Mouse (Mus musculus): Measurements from ENCODE around the gene Cyb5r4.
"Not testable (repeated sequence)": the region's sequence is repeated elsewhere in the genome, so short reads cannot be mapped to it uniquely, and the experiment has no call there.

Cyb5r4 gene

DNA sequence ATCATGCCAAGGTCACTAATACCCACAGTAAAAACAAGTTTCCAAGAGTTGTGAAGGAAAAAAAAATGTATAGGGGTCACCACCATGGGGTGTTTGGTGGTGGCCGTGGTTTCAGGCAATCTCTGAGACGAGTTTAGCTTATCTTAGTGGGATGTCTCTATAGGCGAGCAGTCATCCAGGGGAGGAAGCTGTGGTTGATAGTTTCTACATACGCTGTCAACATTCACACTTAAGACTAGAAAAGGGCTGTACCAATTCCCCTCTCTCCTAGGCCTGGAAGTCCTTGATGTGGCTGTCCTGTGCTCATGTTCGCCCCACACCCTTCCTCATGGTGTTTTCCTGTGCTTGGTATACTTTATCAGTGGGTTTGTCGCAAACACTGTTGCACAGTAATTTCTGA is 4.0 kb downstream of the Cyb5r4 start:
- DNase-seq (ENCODE audit: low read depth, low spot score), result no peak

DNA sequence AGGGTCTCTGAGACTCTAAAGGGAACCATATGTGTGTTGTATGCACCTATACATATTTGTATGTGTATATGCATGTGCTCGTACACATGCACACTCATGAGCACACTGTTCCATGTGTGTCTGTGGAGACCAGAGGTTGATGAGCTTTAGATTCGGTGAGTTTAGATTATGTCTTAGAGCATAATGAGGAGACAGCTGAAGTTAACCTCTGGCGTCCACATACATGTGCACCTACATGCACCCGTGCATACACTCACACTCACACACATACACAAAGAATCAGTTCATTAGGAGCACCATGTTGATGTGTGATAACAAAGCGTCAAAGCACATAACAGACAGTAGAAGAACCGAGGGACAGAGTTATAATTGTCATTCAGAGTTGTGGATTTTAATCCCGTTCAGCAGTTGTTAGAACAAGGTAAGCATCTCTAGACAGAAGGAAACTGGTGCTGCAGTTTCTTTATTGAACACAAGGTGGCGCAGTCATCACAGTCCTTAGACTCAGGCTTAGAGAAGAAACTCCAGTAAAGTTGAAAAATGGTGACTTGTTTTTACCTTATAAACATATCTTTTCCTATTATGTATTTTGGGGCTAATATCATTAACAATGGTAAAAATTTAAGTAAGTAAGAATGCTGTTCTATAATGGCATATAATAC is 5.7 kb downstream of the Cyb5r4 start:
- peak; percentile 51 for DNase-seq (ENCODE audit: low read depth, low spot score)

DNA sequence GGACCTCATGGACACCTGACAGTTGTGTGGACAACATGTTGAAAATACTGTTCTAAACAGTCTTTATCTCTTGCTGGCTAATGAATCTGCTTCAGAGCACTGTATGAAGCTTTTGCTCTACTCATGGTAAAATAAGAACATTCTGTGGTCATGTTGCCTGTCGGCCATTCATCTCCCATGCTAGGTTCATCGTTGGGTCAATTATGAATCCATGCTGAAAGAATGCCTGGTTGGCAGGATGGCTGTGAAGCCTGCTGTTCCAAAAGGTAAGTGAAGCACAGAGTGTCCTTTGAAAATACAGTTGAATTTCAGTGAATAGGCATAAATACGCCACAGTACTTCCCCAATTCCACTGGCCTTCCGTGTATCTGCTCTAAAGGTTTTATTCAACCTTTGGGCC is 10.4 kb downstream of the Cyb5r4 start:
- DNase-seq (ENCODE audit: low read depth, low spot score), result no peak

DNA sequence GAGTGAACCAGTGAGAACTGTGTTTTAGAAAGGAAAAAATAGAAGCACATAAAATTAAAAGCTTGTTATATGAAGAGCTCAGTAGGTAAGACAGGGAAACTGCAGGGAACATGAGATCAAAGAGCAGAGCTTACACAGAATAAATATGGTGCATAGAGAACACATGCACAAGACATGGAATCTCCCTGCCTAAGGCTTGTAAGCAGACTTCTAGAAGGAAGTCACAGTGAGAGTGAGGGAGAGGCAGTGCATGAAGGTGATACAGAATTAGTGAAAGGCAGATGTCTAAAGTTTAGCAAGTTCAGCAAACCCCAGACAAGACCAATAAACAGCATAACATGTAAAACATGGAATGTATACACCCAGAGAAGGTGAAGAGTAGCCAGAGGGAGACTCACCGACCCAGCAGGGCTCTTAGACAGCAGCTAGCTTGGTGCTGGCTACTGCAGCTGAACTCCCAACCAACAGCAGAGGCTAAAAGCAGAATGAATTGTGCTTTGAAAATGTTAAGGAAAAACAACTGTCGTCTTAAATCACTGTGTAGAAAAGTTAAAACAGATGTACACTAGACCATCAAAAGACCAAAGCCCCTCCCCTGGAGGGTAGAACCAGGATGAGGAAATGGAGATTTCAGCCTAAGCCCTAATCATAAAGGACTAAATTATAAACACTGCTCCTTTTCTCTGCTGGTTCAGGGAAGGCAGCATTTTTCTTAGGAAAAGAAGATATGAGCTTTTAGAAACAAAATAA is 13.2 kb downstream of the Cyb5r4 start:
- no peak for DNase-seq (ENCODE audit: low read depth, low spot score)

DNA sequence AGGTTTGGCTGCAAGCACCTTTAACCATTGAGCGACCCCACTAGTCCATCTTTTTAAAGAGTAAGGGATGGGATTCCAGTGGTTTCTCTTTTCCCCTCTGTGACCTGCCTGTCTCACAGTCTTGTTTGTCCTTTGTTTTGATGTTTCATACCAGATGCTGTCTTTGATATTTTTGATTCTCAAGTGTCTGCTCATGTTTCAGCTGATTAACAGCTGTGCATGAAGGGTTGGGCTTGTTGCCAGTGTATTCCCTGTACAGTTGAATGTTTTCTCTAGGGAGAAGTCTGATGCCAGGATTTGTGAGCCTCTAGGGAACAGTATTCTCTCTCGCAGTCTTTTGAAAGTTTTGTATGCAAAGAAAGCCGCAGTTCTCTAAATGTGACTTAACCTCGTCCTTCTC is 27.6 kb downstream of the Cyb5r4 start:
- DNase-seq (ENCODE audit: low read depth, low spot score), result no peak

DNA sequence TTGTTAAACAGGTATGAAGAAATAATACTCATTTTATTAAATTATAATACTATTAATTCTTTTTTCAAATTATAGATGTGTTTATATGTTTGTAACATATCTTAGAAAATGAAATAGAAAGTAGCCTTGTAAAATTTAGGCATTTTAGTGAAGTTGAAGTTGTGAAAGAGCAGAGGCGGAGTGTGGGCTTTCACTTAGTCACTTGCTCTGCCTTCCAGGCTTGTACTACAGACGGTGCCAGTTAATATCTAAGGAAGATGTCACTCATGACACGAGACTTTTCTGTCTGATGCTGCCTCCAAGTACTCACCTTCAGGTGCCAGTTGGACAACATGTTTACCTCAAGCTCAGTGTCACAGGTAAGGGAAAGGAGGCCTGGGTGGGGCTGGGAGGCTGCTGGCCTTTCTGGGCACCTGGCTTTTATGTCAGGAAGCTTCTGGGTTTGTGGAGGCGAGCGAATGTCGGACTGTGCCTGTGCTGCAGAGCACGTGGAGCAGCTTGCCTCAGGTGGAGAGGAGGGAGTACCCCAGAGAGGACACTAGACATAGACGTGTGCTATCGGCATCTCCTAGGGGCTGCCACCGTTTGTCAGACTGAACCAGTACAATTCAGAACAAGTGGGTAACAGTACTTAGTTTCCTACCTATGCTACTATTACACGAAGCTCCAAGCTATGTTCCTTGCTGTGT is 33.9 kb downstream of the Cyb5r4 start:
- DNase-seq (ENCODE audit: low read depth, low spot score), result no peak

DNA sequence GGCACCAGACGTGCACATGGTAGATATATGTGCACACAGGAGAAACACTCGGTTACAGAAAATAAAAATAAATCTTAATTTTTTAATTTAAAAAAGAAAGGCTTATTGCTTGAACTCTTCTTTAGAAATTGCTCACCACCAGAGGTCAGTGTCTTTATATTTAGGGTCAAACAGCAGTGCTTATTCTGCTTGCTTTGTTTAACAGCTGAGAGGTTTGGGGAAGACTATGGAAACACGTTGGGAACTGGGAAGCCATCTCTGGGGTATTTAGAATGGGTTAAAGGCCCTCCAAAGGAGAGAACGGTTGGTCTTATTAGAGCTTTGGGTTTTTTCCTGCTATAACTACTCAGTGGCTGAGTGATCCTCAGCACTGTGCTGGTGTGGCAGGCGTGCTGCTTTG is 40.5 kb downstream of the Cyb5r4 start:
- no peak for DNase-seq (ENCODE audit: low read depth, low spot score)

DNA sequence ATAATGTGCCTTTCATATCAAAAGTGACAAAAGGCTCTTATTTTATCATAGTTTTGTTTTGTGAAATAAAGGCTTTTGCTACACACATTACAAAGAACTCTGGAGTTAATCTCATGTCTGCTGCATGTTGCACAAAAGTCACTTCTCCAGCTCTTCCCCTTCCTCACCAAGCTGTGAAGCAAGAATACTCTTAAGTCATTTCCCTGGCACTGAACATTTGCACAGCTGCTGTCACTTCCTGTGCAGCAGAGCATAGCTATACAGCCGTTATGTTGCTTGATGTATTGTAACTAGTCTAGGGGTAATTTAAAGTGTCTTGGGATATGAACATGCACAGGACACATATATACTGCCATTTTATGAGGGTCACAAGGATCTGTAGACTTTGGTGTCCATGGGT is 46.3 kb downstream of the Cyb5r4 start:
- DNase-seq (ENCODE audit: low read depth, low spot score), result no peak

DNA sequence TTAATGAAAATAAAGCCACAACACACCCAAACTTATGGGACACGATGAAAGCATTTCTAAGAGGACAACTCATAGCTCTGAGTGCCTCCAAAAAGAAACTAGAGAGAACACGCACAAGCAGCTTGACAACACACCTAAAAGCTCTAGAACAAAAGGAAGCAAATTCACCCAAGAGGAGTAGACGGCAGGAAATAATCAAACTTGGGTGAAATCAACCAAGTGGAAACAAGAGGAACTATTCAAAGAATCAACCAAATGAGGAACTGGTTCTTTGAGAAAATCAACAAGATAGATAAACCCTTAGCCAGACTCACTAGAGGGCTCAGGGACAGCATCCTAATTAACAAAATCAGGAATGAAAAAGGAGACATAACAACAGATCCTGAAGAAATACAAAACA is 49.8 kb downstream of the Cyb5r4 start:
- not testable (repeated sequence) for DNase-seq (ENCODE audit: low read depth, low spot score)

DNA sequence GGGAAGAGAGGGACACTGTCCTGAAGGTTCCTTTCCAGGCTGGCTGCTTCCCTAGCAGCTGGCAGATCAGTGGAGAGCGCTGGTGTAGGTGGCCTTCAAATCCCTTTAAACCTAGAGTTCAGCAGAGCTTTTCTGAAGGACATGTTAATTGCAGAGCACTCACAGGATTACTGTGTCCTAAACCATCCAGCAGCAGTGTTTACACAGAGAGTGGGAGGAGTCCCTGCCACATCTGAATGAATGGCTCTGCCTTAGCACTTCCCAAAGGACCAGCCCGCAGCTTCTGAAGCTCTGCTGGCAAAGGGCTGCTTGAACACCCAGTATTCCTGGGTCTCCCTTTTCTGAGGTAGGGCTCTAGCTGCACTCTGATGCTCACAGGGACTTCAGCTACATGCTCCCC is 56.1 kb downstream of the Cyb5r4 start:
- no peak for DNase-seq (ENCODE audit: low read depth, low spot score)

DNA sequence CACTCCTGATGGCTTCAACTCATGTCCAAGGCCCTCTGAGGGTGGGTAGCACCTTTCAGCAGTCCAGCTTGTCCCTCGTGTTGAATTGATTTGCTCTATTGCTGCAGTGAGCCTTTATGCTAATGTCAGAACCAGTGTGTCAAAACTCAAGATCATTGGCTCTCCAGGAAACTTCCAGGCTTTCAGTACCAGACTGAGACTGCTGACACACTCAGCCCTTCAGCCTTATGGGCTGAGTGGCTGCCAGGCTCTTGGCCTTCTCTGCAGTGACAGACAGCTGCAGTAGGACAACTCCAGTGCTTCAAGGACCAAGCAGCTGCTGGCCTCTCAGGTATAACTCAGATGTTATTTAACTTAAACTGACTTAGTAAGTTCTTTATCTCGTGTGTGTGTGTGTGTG is 57.7 kb downstream of the Cyb5r4 start:
- no peak for DNase-seq (ENCODE audit: low read depth, low spot score)

DNA sequence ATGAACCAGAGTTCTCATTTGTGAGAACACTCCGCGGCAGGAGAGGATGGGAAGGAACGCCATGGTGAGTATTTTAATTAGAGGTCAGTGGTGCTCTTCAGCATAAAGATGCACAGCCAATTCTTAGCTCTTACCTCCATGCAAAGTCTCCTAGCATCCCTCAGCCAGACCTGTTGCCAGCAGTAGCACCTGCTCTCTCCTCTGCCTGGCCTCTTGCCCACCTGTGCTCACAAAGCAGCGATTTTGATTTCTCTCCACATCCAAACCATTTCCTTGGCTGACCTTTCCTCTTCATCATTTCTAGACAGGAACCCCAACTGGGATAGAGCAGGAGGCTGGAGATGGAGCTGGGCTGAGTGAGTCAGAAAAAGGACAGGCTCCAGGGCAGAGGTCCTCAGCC is 65.2 kb downstream of the Cyb5r4 start:
- no peak for DNase-seq (ENCODE audit: low read depth, low spot score)

DNA sequence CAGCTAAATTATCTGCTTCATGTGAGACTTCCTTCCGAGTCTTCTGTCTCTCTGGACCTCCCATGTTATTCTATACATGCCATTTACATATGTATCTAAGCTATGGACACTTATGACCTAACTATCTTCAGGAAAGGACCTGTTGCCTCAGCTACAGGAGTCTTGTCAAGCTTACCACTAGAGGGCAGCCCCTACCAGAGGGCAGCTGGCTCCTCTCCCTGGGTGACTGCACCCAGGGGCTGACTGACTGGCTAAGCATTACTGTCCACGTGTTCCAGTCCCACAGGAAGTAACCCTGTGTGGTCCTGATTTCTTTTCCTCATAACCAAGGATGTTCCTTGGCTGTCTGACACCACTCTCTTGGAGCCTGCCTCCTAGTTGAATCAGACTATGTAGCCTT is 76.2 kb downstream of the Cyb5r4 start:
- no peak for DNase-seq (ENCODE audit: low read depth, low spot score)

DNA sequence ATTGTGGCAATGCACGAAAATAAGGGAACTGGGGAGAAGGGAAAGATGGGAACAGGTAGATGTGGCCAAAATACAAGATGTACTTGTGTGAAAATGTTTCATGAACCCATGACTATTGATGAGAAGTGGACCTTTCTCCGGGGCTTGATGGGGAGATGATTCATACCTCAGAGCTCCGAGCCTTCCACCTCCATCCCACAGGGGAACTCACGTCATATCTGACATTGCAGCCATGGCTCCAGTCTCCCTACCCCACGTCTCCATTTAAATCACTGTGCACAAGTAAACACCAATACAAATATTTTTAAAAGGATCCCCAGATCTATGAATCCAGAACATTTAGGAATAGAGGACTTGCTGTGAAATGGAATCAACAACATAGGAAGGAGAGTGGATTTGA is 93.2 kb downstream of the Cyb5r4 start:
- DNase-seq (ENCODE audit: low read depth, low spot score), result no peak

DNA sequence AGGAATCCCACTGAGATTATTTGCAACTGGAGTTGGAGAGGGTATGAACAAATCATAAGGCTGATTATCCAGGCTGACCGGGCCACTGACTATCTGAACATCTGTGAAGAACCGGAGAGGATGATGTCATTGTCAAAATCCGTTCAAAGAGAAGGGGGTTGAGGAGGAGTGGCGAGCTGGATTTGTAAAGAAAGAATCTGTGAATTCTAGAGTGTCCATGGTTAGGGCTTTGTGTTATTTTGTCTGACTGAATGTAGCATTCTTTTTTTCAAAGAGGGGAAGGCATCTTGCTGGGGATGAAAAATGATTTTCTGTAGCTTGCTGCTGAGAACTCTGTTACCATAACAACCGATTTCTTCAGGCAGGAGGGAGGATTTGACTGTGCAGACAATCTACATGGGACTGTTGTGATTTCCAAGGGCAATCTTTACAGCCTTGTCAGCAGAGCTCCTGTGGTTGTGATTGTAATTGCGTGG is 93.7 kb downstream of the Cyb5r4 start:
- no peak for DNase-seq (ENCODE audit: low read depth, low spot score)

DNA sequence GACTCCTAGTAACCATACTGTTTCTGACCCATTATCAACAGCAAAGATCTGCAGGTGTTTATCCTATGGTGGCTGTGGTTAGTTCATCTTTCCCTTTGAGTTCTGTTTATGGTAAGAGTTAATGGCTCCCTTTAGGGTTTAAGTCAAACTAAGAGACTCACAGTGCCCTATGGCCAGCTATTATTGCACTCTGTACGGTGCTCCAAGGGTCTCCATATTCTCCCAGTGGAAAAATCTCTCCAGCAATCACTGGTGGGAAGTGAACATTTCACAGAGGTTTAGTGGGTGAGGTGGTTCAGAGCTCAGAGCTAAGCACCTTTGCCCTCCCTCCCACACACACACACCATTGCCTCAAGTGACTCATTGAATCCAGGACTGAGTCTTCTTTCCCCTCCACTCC is 94.2 kb downstream of the Cyb5r4 start:
- no peak for DNase-seq (ENCODE audit: low read depth, low spot score)

DNA sequence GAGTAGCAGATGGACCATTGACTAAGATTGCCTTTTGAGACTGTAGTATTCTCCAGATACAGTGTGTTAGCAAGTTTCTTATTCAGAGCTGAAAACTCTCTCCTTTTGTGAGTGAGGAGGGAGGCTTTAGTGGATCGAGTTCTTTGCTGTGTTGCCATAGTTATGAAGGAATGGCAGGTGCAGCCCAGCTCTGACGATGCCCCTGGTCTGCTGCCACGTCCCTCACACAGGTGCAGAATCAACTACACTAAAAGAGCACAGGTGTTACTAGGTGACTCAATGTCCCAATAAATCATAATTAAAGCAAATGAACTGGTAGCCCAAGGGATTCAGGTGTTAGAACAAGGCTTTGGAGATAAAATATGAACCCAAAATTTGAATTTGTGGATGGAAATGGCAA is 97.2 kb downstream of the Cyb5r4 start:
- DNase-seq (ENCODE audit: low read depth, low spot score), result no peak

DNA sequence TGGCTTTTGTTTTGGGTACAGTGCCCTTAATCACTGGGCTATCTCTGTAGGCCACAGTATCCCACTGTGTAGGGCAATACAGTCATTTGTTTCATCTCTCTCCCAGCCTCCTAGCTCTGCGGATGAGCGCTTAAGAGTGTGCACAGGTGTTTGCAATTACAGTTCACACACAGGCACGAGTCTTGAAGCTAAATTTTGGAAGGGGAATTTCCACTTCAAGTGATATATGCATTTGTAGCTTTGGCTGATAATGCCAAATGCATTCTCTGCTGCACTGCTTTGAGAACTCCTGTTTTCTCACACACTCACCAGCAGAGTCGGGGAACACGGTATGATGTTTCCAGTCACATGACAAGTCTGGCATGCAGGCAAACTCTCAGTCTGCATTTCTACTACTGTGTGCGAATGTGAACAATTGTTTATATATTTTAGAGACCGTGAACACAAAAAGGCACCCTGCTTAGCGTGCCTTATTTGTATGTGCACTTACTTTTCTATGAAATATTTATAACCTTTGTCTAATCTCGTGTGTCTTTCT is 100.2 kb downstream of the Cyb5r4 start:
- no peak for DNase-seq (ENCODE audit: low read depth, low spot score)

DNA sequence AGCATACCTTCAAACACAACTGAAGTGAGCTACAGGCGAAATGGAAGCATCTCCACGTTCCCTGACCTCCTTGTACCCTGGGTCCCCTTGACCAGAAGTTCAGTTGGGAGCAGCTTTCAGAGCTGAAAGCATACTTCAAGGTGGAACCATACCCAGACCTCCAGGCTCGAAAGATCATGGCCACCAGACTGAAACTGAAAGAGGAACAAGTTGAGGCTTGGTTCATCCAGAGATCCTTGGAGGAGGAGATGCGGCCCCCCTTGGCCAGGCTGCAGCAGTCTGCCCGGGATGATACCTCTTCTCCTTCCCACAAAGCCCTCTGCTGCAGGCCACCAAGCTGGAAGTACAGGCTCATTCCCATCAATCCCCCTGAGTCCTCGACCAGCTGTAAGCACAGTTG is 105.2 kb downstream of the Cyb5r4 start:
- DNase-seq (ENCODE audit: low read depth, low spot score), result not testable (repeated sequence)
